Comparison of ENCODE assay signal across 9 mouse cellular contexts in the genomic region with DNA sequence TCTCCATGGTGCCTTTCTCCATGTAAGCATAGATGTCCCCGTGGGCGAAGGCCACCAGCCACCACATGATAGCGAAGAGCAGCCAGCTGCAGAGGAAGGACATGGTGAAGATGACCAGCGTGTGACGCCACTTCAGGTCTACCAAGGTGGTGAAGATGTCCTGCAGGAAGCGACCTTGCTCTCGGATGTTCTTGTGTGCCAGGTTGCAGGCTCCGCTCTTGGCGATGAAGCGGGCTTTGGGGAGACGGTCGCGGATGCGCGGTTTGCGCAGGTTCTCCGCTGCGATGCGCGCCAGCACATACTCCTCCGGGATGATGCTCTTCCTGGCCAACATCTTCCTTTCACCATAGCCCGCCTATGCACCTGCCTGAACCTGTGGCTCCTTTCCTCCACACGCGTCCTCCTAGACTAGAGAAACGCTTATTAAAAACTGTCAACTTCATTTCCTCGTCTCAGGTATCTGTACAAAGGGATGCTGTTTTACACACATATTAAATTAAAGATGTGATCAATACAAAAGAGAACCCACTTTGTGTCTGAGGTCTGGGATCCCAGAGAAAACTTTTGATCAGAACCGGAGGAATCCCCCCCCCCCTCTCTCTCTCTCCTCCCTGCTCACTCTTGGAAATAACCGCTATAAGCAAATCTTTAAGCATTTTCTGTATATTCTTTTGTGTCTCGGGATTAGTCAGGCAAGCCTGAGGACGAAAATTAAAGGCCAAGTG. TPM values are rescaled to one million over a fixed set of nuclear protein-coding genes. Genes with fewer than 3 reads are reported as not detected.
A peak's percentile ranks its signal among the peaks of the same experiment; 100 is the strongest.
DNase-seq lines count a peak whose midpoint lies in the region; ATAC-seq lines count a peak whose summit lies in the region.
"Had no signal": no experiment of that assay in that cellular context is flagged by ENCODE, and none has a peak within 500 bp of the region (broad histone marks: within the 10 kb centered on the region; RNA-seq: fewer than 3 reads in every experiment).

No protein-coding gene starts in this region.

- peaks cover 23% of the 10 kb centered on the region for H3K4me1 ChIP-seq in lung, embryonic 15.5 days
- peaks cover 3% of the 10 kb centered on the region; the same call in 1 of the 2 replicates for H3K4me1 ChIP-seq in forebrain, embryonic 14.5 days (ENCODE audit: control insufficient read depth, insufficient read depth, low read length)
- H3K4me1 ChIP-seq in neural tube, embryonic 12.5 days = peaks cover 8% of the 10 kb centered on the region; the same call in 1 of the 2 replicates

- no peak overlapping the region for H3K27ac ChIP-seq in lung, embryonic 15.5 days
- no peak overlapping the region for H3K27ac ChIP-seq in forebrain, embryonic 14.5 days (ENCODE audit: low read depth, low read length)
- no peak overlapping the region for H3K27ac ChIP-seq in neural tube, embryonic 12.5 days
- H3K27ac ChIP-seq: macrophage had no signal

- peaks cover 33% of the 10 kb centered on the region for H3K27me3 ChIP-seq in lung, embryonic 15.5 days
- peaks cover 37% of the 10 kb centered on the region for H3K27me3 ChIP-seq in forebrain, embryonic 14.5 days (replicated peaks; ENCODE audit: control insufficient read depth, insufficient read depth, low read length)
- H3K27me3 ChIP-seq in neural tube, embryonic 12.5 days (replicated peaks) = peaks cover 43% of the 10 kb centered on the region

- DNase-seq in lung, adult 18-20 months = no peak
- no peak for DNase-seq in forebrain, embryonic 14.5 days (ENCODE audit: low spot score)
- DNase-seq in kidney, postnatal 10 days = peak; percentile 22
- no peak for DNase-seq in layer of hippocampus, postnatal 25 days (ENCODE audit: extremely low spot score in 1 of 2, low spot score in 1 of 2)
- DNase-seq in adrenal gland, adult 2 months = no peak
- DNase-seq in layer of hippocampus, postnatal 14 days (ENCODE audit: low spot score in 2 of 2) = no peak

- peak overlapping the region; percentile 88 for H3K4me2 ChIP-seq in lung, embryonic 15.5 days
- H3K4me2 ChIP-seq in forebrain, embryonic 14.5 days (ENCODE audit: low read length) = peak overlapping the region; percentile 98
- H3K4me2 ChIP-seq in neural tube, embryonic 12.5 days (replicated peaks) = peak overlapping the region; percentile 95

- no peaks in the 10 kb centered on the region for H3K9me3 ChIP-seq in lung, embryonic 15.5 days
- H3K9me3 ChIP-seq in forebrain, embryonic 14.5 days (replicated peaks; ENCODE audit: control insufficient read depth, low read length) = no peaks in the 10 kb centered on the region
- no peaks in the 10 kb centered on the region for H3K9me3 ChIP-seq in neural tube, embryonic 12.5 days

- H3K4me3 ChIP-seq in lung, embryonic 15.5 days = peak overlapping the region; percentile 41
- H3K4me3 ChIP-seq in forebrain, embryonic 14.5 days (ENCODE audit: low read depth, low read length) = peak overlapping the region; percentile 11; the same call in 1 of the 2 replicates
- peak overlapping the region; percentile 7; the same call in 1 of the 2 replicates for H3K4me3 ChIP-seq in neural tube, embryonic 12.5 days

- H3K9ac ChIP-seq in lung, embryonic 15.5 days = no peak overlapping the region
- H3K9ac ChIP-seq in forebrain, embryonic 14.5 days (ENCODE audit: low read length) = no peak overlapping the region
- no peak overlapping the region for H3K9ac ChIP-seq in neural tube, embryonic 12.5 days

- H3K36me3 ChIP-seq in lung, embryonic 15.5 days = no peaks in the 10 kb centered on the region
- H3K36me3 ChIP-seq in forebrain, embryonic 14.5 days (ENCODE audit: control insufficient read depth, insufficient read depth, low read length) = no peaks in the 10 kb centered on the region
- no peaks in the 10 kb centered on the region for H3K36me3 ChIP-seq in neural tube, embryonic 12.5 days

- WGBS in lung, embryonic 15.5 days = 9% methylated on average over 30 of the region's 30 CpGs
- WGBS in forebrain, embryonic 14.5 days = 6% methylated on average over 30 of the region's 30 CpGs
- 7% methylated on average over 30 of the region's 30 CpGs for WGBS in neural tube, embryonic 12.5 days

- no peak for ATAC-seq in lung, embryonic 15.5 days (ENCODE audit: borderline replicate concordance, extremely low read depth, low FRiP score, low TSS enrichment)
- no peak for ATAC-seq in forebrain, embryonic 14.5 days
- no peak for ATAC-seq in neural tube, embryonic 12.5 days (ENCODE audit: low FRiP score, low read depth)

RNA-seq across cellular contexts. Expression of gene Kcnj8, which starts 1.2 kb away (rescaled TPM):
- polyA plus RNA-seq in lung, embryonic 15.5 days (2015; fragmentation: Nextera tagmentation; extraction: Ambion mirVana) = 18.3 and 19.7 TPM in 2 replicates
- 15.0 TPM in 2 replicates for polyA plus RNA-seq in forebrain, embryonic 14.5 days (2014; fragmentation: Nextera tagmentation; extraction: Ambion mirVana)
- polyA plus RNA-seq in neural tube, embryonic 12.5 days (2016; fragmentation: Nextera tagmentation; extraction: Ambion mirVana) = 6.6 and 8.4 TPM in 2 replicates
- total RNA-seq in layer of hippocampus, postnatal 25 days (2021) = 1 to 10 TPM; 1.5 to 1.6 TPM
- 10 to 100 TPM in 1 of 2 experiments, 1 to 10 TPM in 1; 6.4 to 12.1 TPM for total RNA-seq in adrenal gland, adult 2 months (2021)
- 5.6 and 7.6 TPM in 2 replicates for polyA plus RNA-seq in adrenal gland, adult 2 months (2012; rRNA removed)
- 1 to 10 TPM; 2.8 to 4.1 TPM for total RNA-seq in layer of hippocampus, postnatal 14 days (2021)
- polyA plus RNA-seq: macrophage had no signal
